Mouse (Mus musculus) E14TG2a.4 (cell line): ENCODE measurements around the gene 1110051M20Rik.

Source experiments
- CTCF ChIP-seq: conservative IDR thresholded peaks from 2 replicates; pipeline ENCODE4 v1.5.1; 2014; ENCODE audit warnings: low read length
- NANOG ChIP-seq: IDR thresholded peaks from 2 replicates; pipeline ENCODE4 v1.6.1; 2014; ENCODE audit warnings: borderline replicate concordance, low read length, mixed read lengths

- TF ChIP-seq CTCF (no peak), NANOG (no peak)
Measured at GRCm38 (mm10) chr2:91475791-91476190, 31.3 kb upstream of the 1110051M20Rik start.
